Mouse (Mus musculus) left cerebral cortex, adult 18-20 months (tissue): Measurements from ENCODE around the gene Ier5. TPM values are rescaled to one million over a fixed set of nuclear protein-coding genes. Genes with fewer than 3 reads are reported as not detected.
A peak's percentile ranks its signal among the peaks of the same experiment; 100 is the strongest.

Experiments
- DNase-seq, 2 experiments: peaks; one replicate each; pipeline ENCODE4 v3.0.0; 2021 to 2022; ENCODE audit warnings: low spot score in 2 of 2, mixed read lengths in 1 of 2
- total RNA-seq, 2 experiments: library from RNA; stranded (reverse); gene quantifications; 2 replicates each; pipeline ENCODE4 v1.2.3; 2021

The Ier5 gene
- total RNA-seq, 2 experiments from 2014 or later, result 76.3 to 83.2 TPM

GRCm38 (mm10) chr1:155055041-155055440 lies 44.4 kb downstream of the Ier5 start:
- no peak for DNase-seq

GRCm38 (mm10) chr1:155054366-155054965 lies 45.0 kb downstream of the Ier5 start:
- no peak for DNase-seq

- DNase-seq, result peak in 1 of 2 experiments; percentile 34
Observed at GRCm38 (mm10) chr1:155053296-155053695, 46.1 kb downstream of the Ier5 start.

- no peak for DNase-seq
Observed at GRCm38 (mm10) chr1:155052761-155053166, 46.7 kb downstream of the Ier5 start.

GRCm38 (mm10) chr1:155052131-155052760 lies 47.2 kb downstream of the Ier5 start:
- DNase-seq, result no peak

- no peak for DNase-seq
Observed at GRCm38 (mm10) chr1:155051701-155052127, 47.7 kb downstream of the Ier5 start.

GRCm38 (mm10) chr1:155050897-155051592 lies 48.4 kb downstream of the Ier5 start:
- peak; percentile 63 to 81 for DNase-seq

- no peak for DNase-seq
Observed at GRCm38 (mm10) chr1:155050174-155050573, 49.3 kb downstream of the Ier5 start.

- peak; percentile 92 to 99 for DNase-seq
Observed at GRCm38 (mm10) chr1:155048947-155049346, 50.5 kb downstream of the Ier5 start.

Other genes with a start within 250 kb of the Ier5 start
- gene Cacna1e, start 215.1 kb downstream of the Ier5 start, total RNA-seq, result 100 to 1,000 TPM; 141 to 149 TPM
- 1 to 10 TPM; 3.2 to 3.6 TPM for gene Mr1, start 47.2 kb upstream of the Ier5 start, total RNA-seq
- 100 to 1,000 TPM; 116 to 119 TPM for gene Stx6, start 59.1 kb upstream of the Ier5 start, total RNA-seq
- gene BC034090, start 144.8 kb upstream of the Ier5 start, total RNA-seq, result 10 to 100 TPM in 1 of 2 experiments, 1 to 10 TPM in 1; 7.9 to 10.7 TPM